Mouse (Mus musculus): ENCODE measurements at regions not wholly inside any gene's neighbourhood (a gene's known extent, or its start where the extent isn't known, plus 50 kb on each side); places are given as distances from the start of the nearest gene placed in this dataset.
A peak's percentile ranks its signal among the peaks of the same experiment; 100 is the strongest.
"Not testable (repeated sequence)": the region's sequence is repeated elsewhere in the genome, so short reads cannot be mapped to it uniquely, and the experiment has no call there.

DNA sequence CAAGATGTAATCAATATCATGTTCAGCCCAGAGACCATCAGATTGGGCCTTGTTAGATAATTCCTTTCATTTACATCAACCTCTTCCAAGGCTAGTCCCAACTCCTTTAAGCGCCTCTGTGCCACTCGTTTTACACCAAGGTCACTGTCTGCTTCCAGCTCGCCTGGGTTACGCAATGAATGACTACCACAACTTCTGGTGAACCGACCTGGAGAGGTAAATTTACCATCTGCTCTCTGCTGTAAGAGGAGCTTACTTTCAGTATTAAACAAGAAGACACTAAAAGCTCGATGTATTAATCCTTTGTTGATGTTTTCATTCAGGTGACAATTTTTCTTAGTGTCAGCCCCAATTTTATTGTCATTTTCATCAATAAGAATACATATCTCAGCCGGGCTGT, 51.7 kb upstream of the Fam174b start:
- ATAC-seq (ENCODE audit: insufficient number of reproducible peaks, low FRiP score, low TSS enrichment): no peak

DNA sequence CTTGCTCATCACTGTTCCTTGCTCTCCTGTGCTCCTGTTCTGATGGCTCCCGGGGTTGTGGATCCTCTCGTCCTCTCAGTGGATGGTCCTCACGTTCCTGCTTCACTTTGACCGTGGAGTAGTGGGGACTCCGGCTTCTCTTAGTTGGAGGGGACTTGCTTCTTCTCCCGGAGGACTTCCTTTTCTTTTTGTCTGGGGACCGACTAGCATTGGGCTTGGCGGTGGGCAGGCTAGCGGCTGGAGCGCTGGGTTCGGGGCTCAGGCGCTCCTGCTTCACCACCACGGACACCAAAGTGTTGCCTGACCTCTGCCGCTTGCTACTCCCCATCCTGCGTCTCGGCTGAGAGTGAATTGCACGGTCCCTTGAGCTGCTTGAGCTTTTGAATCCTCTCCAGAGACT, 53.9 kb upstream of the Fam174b start:
- not testable (repeated sequence) for ATAC-seq (ENCODE audit: insufficient number of reproducible peaks, low FRiP score, low TSS enrichment)

GRCm38 (mm10) chr7:73682756-73683155, 57.3 kb upstream of the Fam174b start:
- ATAC-seq (ENCODE audit: insufficient number of reproducible peaks, low FRiP score, low TSS enrichment): no peak

DNA sequence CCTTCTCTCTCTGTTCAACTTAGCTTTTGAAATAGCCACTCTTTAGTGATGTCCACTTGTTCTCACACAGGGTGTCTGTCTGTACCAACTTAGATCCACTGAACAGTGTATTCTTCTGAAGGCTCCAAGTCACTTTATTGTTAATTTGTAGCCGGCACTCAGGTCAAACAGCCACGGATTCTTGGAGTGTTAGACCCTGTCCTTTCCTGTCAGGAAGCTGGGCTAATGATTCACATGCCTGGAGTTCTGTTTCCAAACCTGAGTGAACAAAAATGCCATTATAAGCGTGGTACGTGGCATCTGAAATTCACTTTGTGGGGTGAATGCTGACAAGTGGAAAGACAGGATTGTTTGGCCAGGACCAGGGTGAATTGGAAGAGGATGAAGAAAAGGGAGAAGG, 69.5 kb upstream of the Fam174b start:
- ATAC-seq (ENCODE audit: insufficient number of reproducible peaks, low FRiP score, low TSS enrichment): no peak

- ATAC-seq (ENCODE audit: insufficient number of reproducible peaks, low FRiP score, low TSS enrichment): no peak
Observed at GRCm38 (mm10) chr7:73668791-73669190, 71.3 kb upstream of the Fam174b start.

GRCm38 (mm10) chr7:73666921-73667675, 73.0 kb upstream of the Fam174b start:
- ATAC-seq (ENCODE audit: insufficient number of reproducible peaks, low FRiP score, low TSS enrichment): no peak

DNA sequence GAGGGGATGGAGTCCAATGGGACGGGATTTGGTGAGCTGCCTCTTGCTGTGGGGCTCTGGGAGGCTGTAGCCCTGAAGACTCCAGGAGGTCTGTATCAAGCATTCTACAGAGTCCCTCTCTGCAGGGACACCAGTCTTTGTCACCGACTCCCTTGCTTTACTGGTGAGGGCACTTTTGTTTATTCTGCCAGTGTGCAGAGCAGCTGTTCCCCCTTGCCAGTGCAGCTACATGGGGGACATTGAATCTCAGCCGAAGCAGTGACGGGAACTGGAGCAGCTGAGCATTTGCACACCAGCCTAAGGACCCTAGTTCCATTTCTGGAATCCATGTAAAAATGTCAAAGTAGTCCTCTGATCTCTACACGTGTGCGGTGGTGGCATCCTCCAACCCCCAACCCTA, 75.1 kb upstream of the Fam174b start:
- no peak for ATAC-seq (ENCODE audit: insufficient number of reproducible peaks, low FRiP score, low TSS enrichment)

DNA sequence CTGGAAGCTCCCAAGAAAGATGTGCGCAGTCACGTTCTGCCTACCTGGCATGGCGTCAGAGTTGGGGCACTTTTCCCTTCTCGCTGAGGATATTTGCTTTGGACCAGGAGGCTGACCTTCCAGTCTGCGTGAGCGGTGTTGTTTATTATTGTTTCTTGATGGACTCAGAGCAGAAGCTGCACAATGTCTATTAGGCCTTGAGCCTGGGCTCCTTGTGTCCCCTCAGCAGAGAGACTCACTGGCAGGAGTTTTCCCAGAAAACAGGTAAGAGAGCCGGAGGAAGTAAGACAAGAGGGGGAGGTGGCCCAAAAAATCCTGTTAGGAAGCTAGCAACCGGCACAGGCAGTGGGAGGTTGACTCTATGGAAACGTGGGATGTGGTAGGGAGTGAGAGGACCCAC, 77.6 kb upstream of the Fam174b start:
- ATAC-seq (ENCODE audit: insufficient number of reproducible peaks, low FRiP score, low TSS enrichment): no peak

DNA sequence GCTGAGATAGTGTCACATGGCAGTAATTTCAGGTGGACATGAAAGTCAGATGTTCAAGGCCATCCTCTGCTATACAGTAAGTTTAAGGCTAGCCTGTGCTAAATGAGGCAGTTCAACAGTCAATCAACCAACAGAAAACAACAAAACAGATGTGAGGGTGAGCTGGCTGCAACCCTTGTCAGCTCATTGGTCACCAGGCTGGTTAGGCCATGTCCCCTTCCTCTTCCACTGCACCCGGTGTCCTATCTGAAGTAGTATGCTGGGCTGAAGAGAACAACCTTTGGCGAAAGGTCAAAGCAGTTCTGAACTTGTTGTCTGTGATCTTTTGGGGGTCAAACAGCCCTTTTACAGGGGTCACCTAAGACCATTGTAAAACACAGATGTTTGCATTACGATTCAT, 78.2 kb upstream of the Fam174b start:
- ATAC-seq (ENCODE audit: insufficient number of reproducible peaks, low FRiP score, low TSS enrichment): no peak

DNA sequence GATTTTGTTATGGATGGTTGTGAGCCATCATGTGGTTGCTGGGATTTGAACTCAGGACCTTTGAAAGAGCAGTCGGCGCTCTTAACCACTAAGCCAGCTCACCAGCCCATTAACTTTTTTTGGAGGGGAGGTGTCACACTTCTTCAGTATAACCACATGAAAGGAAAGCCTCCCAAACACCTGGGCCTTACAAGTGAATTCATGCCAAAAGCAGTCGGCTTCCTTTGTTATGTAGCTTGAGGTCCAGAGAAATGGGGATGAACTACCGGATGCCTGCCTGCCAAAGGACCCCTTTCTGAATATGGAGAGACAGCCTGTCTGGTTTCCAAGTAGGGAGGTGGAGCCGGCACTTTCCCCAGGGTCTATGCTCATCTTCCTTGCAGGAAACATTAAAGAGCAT, 80.6 kb upstream of the Fam174b start:
- no peak for ATAC-seq (ENCODE audit: insufficient number of reproducible peaks, low FRiP score, low TSS enrichment)

- ATAC-seq (ENCODE audit: insufficient number of reproducible peaks, low FRiP score, low TSS enrichment): no peak
Observed at GRCm38 (mm10) chr7:73657283-73657682, 82.8 kb upstream of the Fam174b start.

DNA sequence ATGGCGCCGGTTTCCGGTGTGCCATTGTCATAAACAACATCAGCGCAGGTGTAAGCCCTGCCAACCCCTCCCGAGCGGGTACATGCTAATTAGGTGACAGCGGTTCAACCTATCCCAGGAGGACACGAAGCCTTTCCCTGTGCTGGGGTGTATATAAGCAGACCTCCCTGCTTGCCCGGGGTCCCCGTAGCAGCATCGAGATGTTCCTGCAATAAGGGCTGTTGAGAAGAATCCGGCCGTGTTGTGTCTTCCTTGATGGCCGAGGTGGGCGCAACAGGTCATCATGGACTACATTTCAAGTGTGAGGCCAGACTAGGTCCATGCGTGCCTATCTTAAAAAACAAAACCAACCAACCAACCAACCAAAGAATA, 83.7 kb upstream of the Fam174b start:
- ATAC-seq (ENCODE audit: insufficient number of reproducible peaks, low FRiP score, low TSS enrichment): not testable (repeated sequence)

- no peak for ATAC-seq (ENCODE audit: insufficient number of reproducible peaks, low FRiP score, low TSS enrichment)
Observed at GRCm38 (mm10) chr7:73655787-73656423, 84.2 kb upstream of the Fam174b start.

GRCm38 (mm10) chr7:73654193-73654871, 85.8 kb upstream of the Fam174b start:
- peak; percentile 70 for ATAC-seq (ENCODE audit: insufficient number of reproducible peaks, low FRiP score, low TSS enrichment)

GRCm38 (mm10) chr7:73650909-73651308, 89.2 kb upstream of the Fam174b start:
- ATAC-seq (ENCODE audit: insufficient number of reproducible peaks, low FRiP score, low TSS enrichment): no peak

DNA sequence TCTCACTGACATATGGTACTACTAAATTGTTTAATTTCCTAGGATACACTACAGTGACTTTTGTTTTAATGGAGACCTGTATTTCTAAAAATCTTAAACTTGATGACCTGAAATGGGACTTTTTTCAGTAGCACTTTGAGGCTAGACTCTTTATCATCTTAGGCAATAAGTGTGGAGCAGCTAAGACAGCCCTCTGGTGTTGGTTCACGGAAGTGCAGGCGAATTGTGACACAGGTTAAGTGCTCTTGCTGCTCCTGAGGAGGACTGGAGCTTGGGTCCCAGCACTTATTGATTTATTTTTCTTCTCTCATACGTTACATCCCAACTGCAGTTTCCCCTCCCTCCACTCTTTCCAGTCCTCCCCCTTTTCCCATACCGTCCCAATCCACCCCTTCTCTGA, 92.1 kb upstream of the Fam174b start:
- no peak; the same call in 1 of the 2 replicates for ATAC-seq (ENCODE audit: insufficient number of reproducible peaks, low FRiP score, low TSS enrichment)

DNA sequence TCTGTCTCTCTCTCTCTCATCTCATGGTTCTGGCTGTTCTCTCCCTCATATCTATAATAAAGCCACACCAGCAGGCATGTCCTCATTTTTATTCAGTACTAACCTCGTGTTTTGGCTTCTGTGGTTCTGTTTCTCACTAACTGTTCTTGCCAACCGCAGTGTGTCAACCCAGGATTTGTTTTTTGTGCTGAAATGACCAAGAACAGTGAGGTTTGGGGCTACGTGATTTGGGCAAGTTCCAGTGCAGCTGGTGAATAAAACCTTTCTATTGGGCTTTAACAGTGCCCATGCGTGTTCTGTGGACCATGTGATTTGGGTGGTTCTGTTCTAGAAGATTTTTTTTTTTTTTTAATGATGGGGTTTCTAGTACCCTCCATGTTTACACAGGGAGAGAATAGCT, 93.0 kb upstream of the Fam174b start:
- no peak for ATAC-seq (ENCODE audit: insufficient number of reproducible peaks, low FRiP score, low TSS enrichment)

DNA sequence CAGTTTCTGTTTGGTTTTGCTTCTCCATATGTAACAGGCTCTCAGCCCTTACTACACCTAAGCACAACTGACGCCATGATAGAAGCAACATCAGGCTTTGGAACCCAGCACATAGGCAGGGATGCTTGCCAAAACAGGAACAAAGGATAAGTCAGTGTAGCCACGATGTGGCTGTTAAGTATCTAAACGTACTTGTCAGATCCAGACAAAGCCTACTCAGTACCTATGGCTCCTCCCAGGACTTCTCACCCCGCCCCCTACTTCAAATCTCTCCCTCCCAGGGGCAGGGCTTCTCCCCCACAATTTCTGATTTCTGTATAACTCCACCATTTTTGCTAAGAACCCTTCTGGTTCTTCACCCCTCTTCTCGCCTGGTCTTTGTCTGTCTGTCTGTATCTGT, 93.4 kb upstream of the Fam174b start:
- ATAC-seq (ENCODE audit: insufficient number of reproducible peaks, low FRiP score, low TSS enrichment): no peak

- no peak for ATAC-seq (ENCODE audit: insufficient number of reproducible peaks, low FRiP score, low TSS enrichment)
Observed at GRCm38 (mm10) chr7:73644362-73644904, 95.7 kb upstream of the Fam174b start.

DNA sequence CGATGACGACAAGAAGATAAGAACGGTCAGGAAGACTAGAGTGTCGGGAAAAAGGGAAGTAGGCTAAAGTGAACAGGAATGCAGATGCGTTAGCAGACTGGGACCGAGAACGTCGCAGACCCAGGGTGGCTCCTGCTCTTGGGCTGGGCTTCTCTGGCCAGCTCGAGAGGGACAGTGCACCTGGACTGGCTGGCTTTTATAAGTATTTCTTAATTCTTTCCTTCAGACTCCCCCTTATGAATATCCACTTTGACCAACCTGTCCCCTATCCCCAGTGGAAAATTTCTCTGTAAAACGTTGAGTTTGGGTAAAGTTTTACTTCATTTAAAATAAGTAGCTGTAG, 96.1 kb upstream of the Fam174b start:
- ATAC-seq (ENCODE audit: insufficient number of reproducible peaks, low FRiP score, low TSS enrichment): no peak

- no peak for ATAC-seq (ENCODE audit: insufficient number of reproducible peaks, low FRiP score, low TSS enrichment)
Observed at GRCm38 (mm10) chr7:73643306-73643992, 96.7 kb upstream of the Fam174b start.

All from cerebellum, adult (tissue).